Comparison of ENCODE assay signal across 11 mouse cellular contexts in genomic region chr4:142449713-142450112, GRCm38 (mm10).
A peak's percentile ranks its signal among the peaks of the same experiment; 100 is the strongest.
DNase-seq lines count a peak whose midpoint lies in the region; ATAC-seq and TF ChIP-seq lines count a peak whose summit lies in the region.
"Had no signal": no experiment of that assay in that cellular context is flagged by ENCODE, and none has a peak within 500 bp of the region (broad histone marks: within the 10 kb centered on the region; RNA-seq: fewer than 3 reads in every experiment).

No protein-coding gene starts in this region.

- no peak overlapping the region for H3K9ac ChIP-seq in lung, postnatal 0 days (replicated peaks; ENCODE audit: low read depth)
- H3K9ac ChIP-seq in forebrain, embryonic 15.5 days (replicated peaks): no peak overlapping the region
- H3K9ac ChIP-seq in neural tube, embryonic 12.5 days: no peak overlapping the region

- peak; percentile 16 for DNase-seq in lung, postnatal 0 days (ENCODE audit: low spot score)
- DNase-seq in lung, postnatal 14 days: no peak
- DNase-seq in brain, embryonic 18.5 days (ENCODE audit: low read depth, low spot score): peak; percentile 67
- no peak for DNase-seq in layer of hippocampus, adult 9-10 months (ENCODE audit: low spot score)
- DNase-seq in adipocyte (ENCODE audit: low spot score): no peak
- DNase-seq: heart, adult 18-20 months; layer of hippocampus, postnatal 36 days had no signal

- no peak overlapping the region for H3K27ac ChIP-seq in lung, postnatal 0 days (ENCODE audit: low read length)
- H3K27ac ChIP-seq in forebrain, embryonic 15.5 days (replicated peaks): peak overlapping the region; percentile 87
- no peak overlapping the region for H3K27ac ChIP-seq in neural tube, embryonic 12.5 days

- no peak overlapping the region for H3K4me3 ChIP-seq in lung, postnatal 0 days (ENCODE audit: low read depth, low read length)
- no peak overlapping the region for H3K4me3 ChIP-seq in forebrain, embryonic 15.5 days
- H3K4me3 ChIP-seq in neural tube, embryonic 12.5 days: no peak overlapping the region

- H3K27me3 ChIP-seq in lung, postnatal 0 days (replicated peaks; ENCODE audit: insufficient read depth, low read length): no peaks in the 10 kb centered on the region
- H3K27me3 ChIP-seq in forebrain, embryonic 15.5 days: no peaks in the 10 kb centered on the region
- 0 out of 2 replicates have a peak, but pooled peaks cover 2% of the 10 kb centered on the region for H3K27me3 ChIP-seq in neural tube, embryonic 12.5 days (replicated peaks)
- H3K27me3 ChIP-seq: megakaryocyte, embryonic 14.5 days had no signal

- H3K36me3 ChIP-seq in lung, postnatal 0 days (ENCODE audit: insufficient read depth, low read length): no peaks in the 10 kb centered on the region
- H3K36me3 ChIP-seq in forebrain, embryonic 15.5 days: no peaks in the 10 kb centered on the region
- no peaks in the 10 kb centered on the region for H3K36me3 ChIP-seq in neural tube, embryonic 12.5 days
- H3K36me3 ChIP-seq: G1E had no signal

- H3K4me1 ChIP-seq in lung, postnatal 0 days (ENCODE audit: insufficient read depth, low read depth, low read length): no peaks in the 10 kb centered on the region
- H3K4me1 ChIP-seq in forebrain, embryonic 15.5 days: peaks cover 47% of the 10 kb centered on the region
- peaks cover 28% of the 10 kb centered on the region for H3K4me1 ChIP-seq in neural tube, embryonic 12.5 days
- H3K4me1 ChIP-seq: megakaryocyte, embryonic 14.5 days had no signal

- ATAC-seq in lung, postnatal 0 days: no peak
- peak; percentile 61 for ATAC-seq in forebrain, embryonic 15.5 days (replicated peaks)
- ATAC-seq in neural tube, embryonic 12.5 days (ENCODE audit: low FRiP score, low read depth): peak; percentile 52

- no peak for TF ChIP-seq CTCF in lung, postnatal 0 days (IDR thresholded peaks at IDR 0.05)

- no peaks in the 10 kb centered on the region for H3K9me3 ChIP-seq in lung, postnatal 0 days (ENCODE audit: low read length)
- H3K9me3 ChIP-seq in forebrain, embryonic 15.5 days: no peaks in the 10 kb centered on the region
- no peaks in the 10 kb centered on the region for H3K9me3 ChIP-seq in neural tube, embryonic 12.5 days

- no peak for TF ChIP-seq EP300 in lung, postnatal 0 days (IDR thresholded peaks at IDR 0.05)

- H3K4me2 ChIP-seq in lung, postnatal 0 days (replicated peaks; ENCODE audit: low read depth, low read length): no peak overlapping the region
- no peak overlapping the region for H3K4me2 ChIP-seq in forebrain, embryonic 15.5 days (replicated peaks)
- no peak overlapping the region for H3K4me2 ChIP-seq in neural tube, embryonic 12.5 days (replicated peaks)

- WGBS in lung, postnatal 0 days: 15% methylated on average over 13 of the region's 13 CpGs
- WGBS in forebrain, embryonic 15.5 days: 10% methylated on average over 13 of the region's 13 CpGs
- WGBS in neural tube, embryonic 12.5 days: 35% methylated on average over 13 of the region's 13 CpGs

Comparison
In these comparisons a context has a peak if more than half of its experiments do, and no peak if none do; other contexts are left out.
1. DNase-seq: peak in lung, postnatal 0 days (single experiment) and brain, embryonic 18.5 days (single experiment); none in lung, postnatal 14 days (single experiment), layer of hippocampus, adult 9-10 months (single experiment) and adipocyte (single experiment).